Mouse (Mus musculus) heart, embryonic 11.5 days (tissue): ENCODE data around the gene Ubr3. TPM values are rescaled to one million over a fixed set of nuclear protein-coding genes. Genes with fewer than 3 reads are reported as not detected.

ENCODE experiments used
- ATAC-seq: fragments of 200-750 bp; cut with Nextera tagmentation; replicated peaks from 2 replicates; pipeline ENCODE4 v1.8.0; 2017; ENCODE audit warnings: moderate library complexity; ENCODE audit not compliant: insufficient number of reproducible peaks, low FRiP score, low TSS enrichment
- H3K27ac ChIP-seq: fragments of 300-500 bp; sonication (generic); 2 replicates; pipeline ENCODE4 v1.5.1; 2014; ENCODE audit warnings: mild to moderate bottlenecking, low read depth, low read length
- H3K27me3 ChIP-seq: fragments of 300-500 bp; sonication (generic); 2 replicates; pipeline ENCODE4 v1.6.1; 2014; ENCODE audit warnings: mild to moderate bottlenecking, low read length, mixed read lengths; ENCODE audit not compliant: control insufficient read depth, insufficient read depth
- H3K36me3 ChIP-seq: fragments of 300-500 bp; sonication (generic); 2 replicates; pipeline ENCODE4 v1.6.1; 2014; ENCODE audit warnings: mild to moderate bottlenecking, low read length, moderate library complexity, mixed read lengths; ENCODE audit not compliant: control insufficient read depth, insufficient read depth
- H3K4me1 ChIP-seq: fragments of 300-500 bp; sonication (generic); 2 replicates; pipeline ENCODE4 v1.6.1; 2014; ENCODE audit warnings: low read length; ENCODE audit not compliant: control insufficient read depth, insufficient read depth
- H3K4me2 ChIP-seq: fragments of 300-500 bp; sonication (generic); 2 replicates; pipeline ENCODE4 v1.6.1; 2014; ENCODE audit warnings: mild to moderate bottlenecking, moderate library complexity
- H3K4me3 ChIP-seq: fragments of 300-500 bp; sonication (generic); 2 replicates; pipeline ENCODE4 v1.5.1; 2014; ENCODE audit warnings: low read depth, low read length
- H3K9ac ChIP-seq: fragments of 300-500 bp; sonication (generic); 2 replicates; pipeline ENCODE4 v1.6.1; 2014; ENCODE audit warnings: mild to moderate bottlenecking, low read depth, low read length, moderate library complexity
- H3K9me3 ChIP-seq: fragments of 300-500 bp; sonication (generic); replicated peaks from 2 replicates; pipeline ENCODE4 v1.6.1; 2016; ENCODE audit warnings: low read length; ENCODE audit not compliant: control insufficient read depth
- WGBS: fragments of 180-500 bp; shearing (Covaris S2); extraction: QIAGEN DNeasy Blood & Tissue Kit; methylation state at CpG from one replicate; pipeline ENCODE4 v1.1.7; 2014; ENCODE audit not compliant: insufficient replicate concordance; 5-methylcytosine and 5-hydroxymethylcytosine counted together
- polyA plus RNA-seq: library from polyadenylated mRNA; unstranded; fragments of >200 nt; fragmentation: Nextera tagmentation; extraction: Ambion mirVana; gene quantifications from 2 replicates; pipeline ENCODE4 v1.2.1, GENCODE M21; 2014

The Ubr3 gene
- polyA plus RNA-seq, 1 experiment from 2014 or later: 13.8 TPM

DNA sequence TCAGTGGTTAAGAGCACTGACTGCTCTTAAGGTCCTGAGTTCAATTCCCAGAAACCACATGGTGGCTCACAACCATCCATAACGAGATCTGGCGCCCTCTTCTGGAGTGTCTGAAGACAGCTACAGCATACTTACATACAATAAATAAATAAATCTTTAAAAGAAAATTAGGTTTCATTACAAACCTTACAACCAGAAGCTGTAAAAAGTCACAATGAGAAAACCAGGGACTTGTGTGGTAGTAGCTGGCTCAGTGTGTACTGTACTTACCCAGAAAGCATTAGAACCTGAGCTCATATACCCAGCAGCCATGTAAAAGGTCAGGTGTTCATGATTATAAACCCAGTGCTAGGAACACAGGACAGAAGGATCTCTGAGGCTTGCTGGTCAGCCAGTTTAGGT, 13.1 kb upstream of the Ubr3 start:
- H3K27ac ChIP-seq: no peak overlapping the region
- WGBS: 70% methylated on average over 2 of the region's 2 CpGs
- H3K4me2 ChIP-seq: peak overlapping the region; percentile 85
- 0 out of 2 replicates have a peak, but pooled peaks cover 3% of the 10 kb centered on the region for H3K4me1 ChIP-seq
- H3K36me3 ChIP-seq: no peaks in the 10 kb centered on the region
- no peaks in the 10 kb centered on the region for H3K9me3 ChIP-seq
- H3K9ac ChIP-seq: no peak overlapping the region
- H3K4me3 ChIP-seq: no peak overlapping the region
- no peaks in the 10 kb centered on the region for H3K27me3 ChIP-seq
- ATAC-seq: no peak

DNA sequence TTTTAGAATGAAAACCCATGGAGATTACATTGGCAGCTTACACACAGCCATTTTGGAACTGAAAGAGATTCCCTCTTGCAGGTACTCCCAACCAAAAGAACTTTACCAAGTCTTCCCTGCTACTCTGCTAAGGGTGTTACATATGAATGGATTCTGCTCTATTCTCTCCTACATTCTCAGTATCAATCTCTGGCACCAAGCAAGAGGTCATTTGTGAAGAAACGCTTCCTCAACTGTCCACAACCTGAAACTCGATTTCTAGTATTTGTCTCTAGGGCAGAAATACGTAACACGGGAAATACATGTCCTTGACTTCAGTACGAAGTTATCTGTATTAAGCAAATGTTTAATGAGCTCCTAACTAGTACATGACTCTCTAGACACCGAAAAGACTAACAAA, 12.5 kb upstream of the Ubr3 start:
- Histone ChIP-seq H3K4me2 (peak overlapping the region; percentile 85), H3K4me3 (peak overlapping the region; percentile 78), H3K4me1 (0 out of 2 replicates have a peak, but pooled peaks cover 3% of the 10 kb centered on the region), H3K9ac (peak overlapping the region; percentile 94; the same call in 1 of the 2 replicates), H3K27ac (no peak overlapping the region), H3K36me3 (no peaks in the 10 kb centered on the region), H3K27me3 (no peaks in the 10 kb centered on the region), H3K9me3 (no peaks in the 10 kb centered on the region)
- 50% methylated on average over 6 of the region's 6 CpGs for WGBS
- no peak for ATAC-seq

DNA sequence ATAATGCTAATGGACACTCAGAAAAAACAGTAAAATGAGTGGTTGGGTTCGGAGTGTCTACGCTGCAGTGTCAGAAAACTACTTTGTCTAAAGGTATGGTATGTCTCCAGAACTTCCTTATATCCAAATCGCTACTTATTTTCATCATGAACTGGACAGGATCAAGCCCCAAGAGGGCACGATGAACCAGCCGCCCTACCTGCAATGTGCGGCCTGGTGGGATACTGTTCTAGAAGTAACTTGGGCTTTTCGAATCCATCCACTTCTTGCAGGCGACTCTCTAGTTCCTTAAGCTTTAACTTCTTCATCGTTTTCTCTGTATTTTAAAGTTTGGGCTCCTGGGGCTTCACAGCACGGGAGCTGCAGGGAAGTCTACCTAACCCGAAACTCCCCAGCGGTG, 12.0 kb upstream of the Ubr3 start:
- no peaks in the 10 kb centered on the region for H3K27me3 ChIP-seq
- H3K9ac ChIP-seq: peak overlapping the region; percentile 94
- peak overlapping the region; percentile 57 for H3K27ac ChIP-seq
- 0 out of 2 replicates have a peak, but pooled peaks cover 3% of the 10 kb centered on the region for H3K4me1 ChIP-seq
- H3K4me3 ChIP-seq: peak overlapping the region; percentile 78
- peak overlapping the region; percentile 85 for H3K4me2 ChIP-seq
- no peaks in the 10 kb centered on the region for H3K36me3 ChIP-seq
- H3K9me3 ChIP-seq: no peaks in the 10 kb centered on the region
- ATAC-seq: 0 out of 2 replicates have a peak, but pooled peaks have one; percentile 22
- 5% methylated on average over 12 of the region's 12 CpGs for WGBS

DNA sequence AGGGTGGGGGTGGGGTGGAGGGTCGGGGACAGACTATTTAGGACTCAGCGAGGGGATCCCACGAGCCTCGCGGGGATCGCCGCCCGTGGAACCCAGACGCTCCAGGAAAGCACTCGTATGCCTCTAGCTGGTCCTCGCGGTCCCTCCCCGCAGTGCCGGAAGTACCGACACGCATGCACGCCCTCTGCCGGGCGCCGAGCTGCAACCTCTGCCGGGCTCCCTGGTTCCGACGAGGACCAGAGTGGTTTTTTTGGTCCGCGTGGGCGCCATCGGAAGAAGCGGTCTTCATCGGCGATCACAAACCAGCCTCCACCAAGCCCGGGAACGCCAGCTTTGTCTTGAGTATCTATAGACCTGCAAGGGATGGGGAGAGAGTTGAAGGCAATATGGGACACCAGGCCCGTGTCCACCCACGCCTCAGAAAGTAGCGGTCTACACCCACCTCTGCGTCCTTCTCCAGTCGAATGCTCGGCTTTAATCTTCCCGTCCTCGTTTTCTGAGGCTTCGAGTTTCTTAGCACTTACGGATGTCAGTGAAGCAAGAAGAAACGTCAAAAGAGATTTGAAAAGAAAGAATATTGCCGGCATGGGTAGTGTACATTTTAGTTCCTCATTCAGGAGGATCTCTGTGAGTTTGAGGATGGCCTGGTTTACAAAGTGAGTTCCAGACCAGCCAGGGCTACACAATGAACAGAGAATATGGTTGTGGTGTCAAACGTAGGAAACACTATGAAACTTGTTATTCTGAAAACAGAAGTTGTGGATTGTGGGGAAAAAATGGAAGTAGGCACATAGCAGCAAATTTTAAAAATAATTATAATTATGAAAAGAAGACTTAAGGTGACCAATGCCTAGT, 11.4 kb upstream of the Ubr3 start, which contains the start of gene Mettl5:
Gene Mettl5, minus strand, starts transcription at position 165 of the 855 bp plus-strand sequence.
- 2% methylated on average over 45 of the region's 45 CpGs for WGBS
- peak; percentile 88 for ATAC-seq
- peak within 1 kb of the TSS; percentile 94 for H3K9ac ChIP-seq

DNA sequence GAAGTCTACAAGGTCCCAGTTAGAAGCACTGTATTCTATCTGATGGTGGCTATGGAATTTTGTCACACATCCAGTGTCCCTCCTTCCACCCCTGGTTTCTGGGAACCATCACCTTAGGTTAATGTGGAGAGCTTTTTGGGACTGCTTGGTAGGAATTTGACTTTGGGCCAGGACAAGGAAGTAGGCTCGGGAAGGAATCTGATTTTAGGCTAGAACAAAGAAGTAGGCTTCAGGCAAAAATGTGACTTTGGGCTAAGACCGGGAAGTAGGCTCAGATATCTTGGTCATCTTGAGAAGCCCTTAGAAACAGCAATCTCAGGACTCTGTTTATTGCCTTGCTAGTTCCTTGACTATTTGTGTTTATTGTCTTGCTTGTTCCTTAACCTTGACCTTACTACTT, 8.1 kb upstream of the Ubr3 start:
- no peak for ATAC-seq
- Histone ChIP-seq H3K9me3 (no peaks in the 10 kb centered on the region), H3K27me3 (no peaks in the 10 kb centered on the region), H3K4me2 (no peak overlapping the region), H3K36me3 (no peaks in the 10 kb centered on the region), H3K4me1 (0 out of 2 replicates have a peak, but pooled peaks cover 3% of the 10 kb centered on the region), H3K4me3 (no peak overlapping the region), H3K9ac (no peak overlapping the region), H3K27ac (no peak overlapping the region)
- 74% methylated on average over 2 of the region's 2 CpGs for WGBS

More for the DNA sequence above, 11.4 kb upstream of the Ubr3 start, which contains the start of gene Mettl5:
- Histone ChIP-seq H3K27ac (peak within 1 kb of the TSS; percentile 57), H3K36me3 (no peaks in the 10 kb centered on the region), H3K27me3 (no peaks in the 10 kb centered on the region), H3K4me1 (0 out of 2 replicates have a peak, but pooled peaks cover 3% of the 10 kb centered on the region), H3K9me3 (no peaks in the 10 kb centered on the region), H3K4me2 (peak within 1 kb of the TSS; percentile 85), H3K4me3 (peak within 1 kb of the TSS; percentile 78)

DNA sequence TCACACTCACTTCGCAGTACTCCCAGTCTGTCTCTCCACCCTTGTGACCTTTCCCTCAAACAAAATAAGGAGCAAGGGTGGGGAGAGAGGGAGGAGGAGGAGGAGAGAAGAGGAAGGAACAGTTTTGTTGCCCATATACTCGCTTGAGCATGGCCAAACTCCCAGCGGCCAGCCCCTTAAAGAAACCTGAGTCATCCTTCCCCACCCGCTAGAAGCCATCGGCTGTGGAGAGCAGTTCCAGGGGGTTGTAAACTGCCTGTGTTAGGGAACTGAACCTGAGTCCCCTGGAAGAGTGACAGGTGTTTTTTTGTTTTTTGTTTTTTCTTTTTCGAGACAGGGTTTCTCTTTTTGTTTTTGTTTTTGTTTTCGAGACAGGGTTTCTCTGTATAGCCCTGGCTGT, 6.2 kb upstream of the Ubr3 start:
- Histone ChIP-seq H3K9ac (no peak overlapping the region), H3K36me3 (no peaks in the 10 kb centered on the region), H3K4me3 (no peak overlapping the region), H3K27me3 (no peaks in the 10 kb centered on the region), H3K4me1 (no peaks in the 10 kb centered on the region), H3K9me3 (no peaks in the 10 kb centered on the region), H3K4me2 (no peak overlapping the region), H3K27ac (no peak overlapping the region)
- WGBS: 58% methylated on average over 7 of the region's 7 CpGs
- ATAC-seq: no peak

DNA sequence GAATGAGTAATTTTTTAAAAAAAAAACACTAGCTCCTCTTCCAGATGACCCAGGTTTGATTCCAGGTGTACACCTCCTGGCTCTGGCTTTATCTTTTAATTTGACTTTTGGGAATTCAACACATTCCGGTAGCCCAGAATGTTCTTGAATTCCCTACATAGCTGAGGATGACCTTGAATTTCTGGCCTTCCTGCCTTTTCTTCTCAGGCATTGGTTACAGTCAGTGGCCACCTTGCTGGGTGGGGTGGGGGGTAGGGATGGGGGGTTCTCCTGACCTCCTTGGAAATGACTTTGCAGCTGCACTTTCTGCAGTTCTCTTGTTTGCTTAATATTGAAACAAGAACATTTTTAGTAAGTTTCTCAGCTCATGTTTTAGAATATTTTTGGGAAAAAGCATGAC, 3.9 kb upstream of the Ubr3 start:
- Histone ChIP-seq H3K36me3 (no peaks in the 10 kb centered on the region), H3K27ac (no peak overlapping the region), H3K27me3 (no peaks in the 10 kb centered on the region), H3K4me2 (no peak overlapping the region), H3K9me3 (no peaks in the 10 kb centered on the region), H3K4me3 (no peak overlapping the region), H3K4me1 (no peaks in the 10 kb centered on the region), H3K9ac (no peak overlapping the region)
- ATAC-seq: no peak
- WGBS: 55% methylated on average over 1 of the region's 1 CpGs

DNA sequence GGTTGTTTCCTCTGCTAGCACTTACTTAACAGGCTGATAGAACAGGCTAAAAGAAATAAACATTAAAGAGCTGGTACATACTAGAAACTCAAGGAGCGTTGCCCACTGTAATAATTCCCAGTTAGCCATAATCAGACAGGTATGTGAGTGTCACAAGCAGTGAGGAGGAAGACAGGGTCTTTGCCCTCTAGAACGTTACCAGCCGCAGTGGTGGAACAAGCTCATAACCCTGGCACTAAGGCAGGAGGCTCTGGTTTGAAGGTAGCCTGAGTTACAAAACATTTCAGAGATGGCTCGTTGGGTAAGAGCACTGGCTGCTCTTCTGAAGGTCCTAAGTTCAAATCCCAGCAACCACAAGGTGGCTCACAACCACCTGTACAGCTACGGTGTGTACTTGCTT, 3.2 kb upstream of the Ubr3 start:
- H3K4me2 ChIP-seq: no peak overlapping the region
- H3K27me3 ChIP-seq: no peaks in the 10 kb centered on the region
- peaks cover 2% of the 10 kb centered on the region; the same call in 1 of the 2 replicates for H3K4me1 ChIP-seq
- no peak overlapping the region for H3K4me3 ChIP-seq
- no peaks in the 10 kb centered on the region for H3K9me3 ChIP-seq
- ATAC-seq: no peak
- 74% methylated on average over 5 of the region's 5 CpGs for WGBS
- no peak overlapping the region for H3K9ac ChIP-seq
- H3K27ac ChIP-seq: no peak overlapping the region
- no peaks in the 10 kb centered on the region for H3K36me3 ChIP-seq
